8 mouse cellular contexts compared by ENCODE assay signal in genomic region chr1:135699892-135700291, GRCm38 (mm10). TPM values are rescaled to one million over a fixed set of nuclear protein-coding genes. Genes with fewer than 3 reads are reported as not detected.
DNase-seq lines count a peak whose midpoint lies in the region; ATAC-seq and TF ChIP-seq lines count a peak whose summit lies in the region.
"Had no signal": no experiment of that assay in that cellular context is flagged by ENCODE, and none has a peak within 500 bp of the region (broad histone marks: within the 10 kb centered on the region; RNA-seq: fewer than 3 reads in every experiment).

No protein-coding gene starts in this region.

- 0 out of 2 replicates have a peak, but pooled peaks cover 3% of the 10 kb centered on the region for H3K9me3 ChIP-seq in kidney, embryonic 16.5 days (ENCODE audit: low read length)
- peaks cover 7% of the 10 kb centered on the region; the same call in 1 of the 2 replicates for H3K9me3 ChIP-seq in embryonic facial prominence, embryonic 10.5 days
- no peaks in the 10 kb centered on the region for H3K9me3 ChIP-seq in hindbrain, postnatal 0 days (ENCODE audit: low read length)
- no peaks in the 10 kb centered on the region for H3K9me3 ChIP-seq in midbrain, embryonic 15.5 days

- peaks cover 27% of the 10 kb centered on the region for H3K4me1 ChIP-seq in kidney, embryonic 16.5 days (ENCODE audit: insufficient read depth, low read length)
- H3K4me1 ChIP-seq in embryonic facial prominence, embryonic 10.5 days: peaks cover 24% of the 10 kb centered on the region
- H3K4me1 ChIP-seq in hindbrain, postnatal 0 days (ENCODE audit: insufficient read depth, low read length): peaks cover 3% of the 10 kb centered on the region; the same call in 1 of the 2 replicates
- peaks cover 20% of the 10 kb centered on the region for H3K4me1 ChIP-seq in midbrain, embryonic 15.5 days

- no peak overlapping the region for H3K4me3 ChIP-seq in kidney, embryonic 16.5 days (ENCODE audit: low read length)
- H3K4me3 ChIP-seq in embryonic facial prominence, embryonic 10.5 days: peak overlapping the region; percentile 48; the same call in 1 of the 2 replicates
- H3K4me3 ChIP-seq in hindbrain, postnatal 0 days (ENCODE audit: low read length): no peak overlapping the region
- H3K4me3 ChIP-seq in midbrain, embryonic 15.5 days: no peak overlapping the region
- H3K4me3 ChIP-seq in left cerebral cortex, adult 2 months: no peak overlapping the region

- ATAC-seq in kidney, embryonic 16.5 days (ENCODE audit: low FRiP score, low TSS enrichment): no peak
- no peak for ATAC-seq in hindbrain, postnatal 0 days
- ATAC-seq in midbrain, embryonic 15.5 days (replicated peaks): no peak

- 44% methylated on average over 2 of the region's 2 CpGs for WGBS in kidney, embryonic 16.5 days
- WGBS in embryonic facial prominence, embryonic 10.5 days: 58% methylated on average over 2 of the region's 2 CpGs
- 64% methylated on average over 2 of the region's 2 CpGs for WGBS in hindbrain, postnatal 0 days
- 41% methylated on average over 2 of the region's 2 CpGs for WGBS in midbrain, embryonic 15.5 days

- H3K9ac ChIP-seq in kidney, embryonic 16.5 days (replicated peaks; ENCODE audit: low read length): peak overlapping the region; percentile 51; the same call in 1 of the 2 replicates
- peak overlapping the region; percentile 3; the same call in 1 of the 2 replicates for H3K9ac ChIP-seq in hindbrain, postnatal 0 days (replicated peaks; ENCODE audit: low read length)
- H3K9ac ChIP-seq in midbrain, embryonic 15.5 days: 0 out of 2 replicates have a peak overlapping the region, but pooled peaks have one; percentile 25

- no peaks in the 10 kb centered on the region; the same call in 1 of the 2 replicates for H3K27me3 ChIP-seq in kidney, embryonic 16.5 days (ENCODE audit: insufficient read depth, low read length)
- peaks cover 35% of the 10 kb centered on the region for H3K27me3 ChIP-seq in embryonic facial prominence, embryonic 10.5 days (replicated peaks; ENCODE audit: low read depth, poor library complexity, severe bottlenecking)
- no peaks in the 10 kb centered on the region for H3K27me3 ChIP-seq in hindbrain, postnatal 0 days (ENCODE audit: insufficient read depth, low read length)
- no peaks in the 10 kb centered on the region for H3K27me3 ChIP-seq in midbrain, embryonic 15.5 days (replicated peaks)
- H3K27me3 ChIP-seq: Patski had no signal

- no peak overlapping the region for H3K27ac ChIP-seq in kidney, embryonic 16.5 days (ENCODE audit: low read length)
- H3K27ac ChIP-seq in embryonic facial prominence, embryonic 10.5 days (replicated peaks): no peak overlapping the region
- H3K27ac ChIP-seq in hindbrain, postnatal 0 days: no peak overlapping the region
- no peak overlapping the region for H3K27ac ChIP-seq in midbrain, embryonic 15.5 days
- H3K27ac ChIP-seq in left cerebral cortex, adult 2 months: no peak overlapping the region

- intact Hi-C loops in left cerebral cortex, adult 2 months (cut with DNase I): loop anchor here (1.0 to 10.0 kb wide), 4 partner anchors 29 to 525 kb away; no protein-coding TSS in a partner anchor

- H3K36me3 ChIP-seq in kidney, embryonic 16.5 days (ENCODE audit: insufficient read depth, low read length): no peaks in the 10 kb centered on the region
- H3K36me3 ChIP-seq in embryonic facial prominence, embryonic 10.5 days (replicated peaks): no peaks in the 10 kb centered on the region
- no peaks in the 10 kb centered on the region for H3K36me3 ChIP-seq in hindbrain, postnatal 0 days (ENCODE audit: insufficient read depth, low read length)
- no peaks in the 10 kb centered on the region for H3K36me3 ChIP-seq in midbrain, embryonic 15.5 days (replicated peaks)

- TF ChIP-seq CTCF in hindbrain, postnatal 0 days (IDR thresholded peaks at IDR 0.05; ENCODE audit: low read depth): no peak
- no peak for TF ChIP-seq CTCF in left cerebral cortex, adult 2 months (IDR thresholded peaks at IDR 0.05)

- H3K4me2 ChIP-seq in kidney, embryonic 16.5 days (replicated peaks; ENCODE audit: low read depth, low read length): peak overlapping the region; percentile 71; the same call in 1 of the 2 replicates
- peak overlapping the region; percentile 59 for H3K4me2 ChIP-seq in hindbrain, postnatal 0 days (ENCODE audit: low read depth, low read length)
- peak overlapping the region; percentile 63 for H3K4me2 ChIP-seq in midbrain, embryonic 15.5 days

- no peak for DNase-seq in kidney, adult 8-10 months
- no peak for DNase-seq in embryonic facial prominence, embryonic 10.5 days (ENCODE audit: low spot score)
- DNase-seq in hindbrain, postnatal 0 days (ENCODE audit: low spot score): no peak
- no peak for DNase-seq in left cerebral cortex, adult 2 months (ENCODE audit: extremely low spot score in 1 of 2, low spot score in 2 of 2)
- no peak for DNase-seq in urinary bladder, adult 18-20 months (ENCODE audit: low spot score in 2 of 2)

RNA-seq across cellular contexts. Expression of gene Csrp1, which starts 20.0 kb away (rescaled TPM):
- polyA plus RNA-seq in kidney, embryonic 16.5 days (2015; fragmentation: Nextera tagmentation; extraction: Ambion mirVana): 141 and 157 TPM in 2 replicates
- polyA plus RNA-seq in embryonic facial prominence, embryonic 10.5 days (2016; fragmentation: Nextera tagmentation; extraction: Ambion mirVana): 47.4 and 51.9 TPM in 2 replicates
- total RNA-seq in hindbrain, postnatal 0 days (2014; rRNA removed): 93.1 and 95.2 TPM in 2 replicates
- 33.0 and 35.2 TPM in 2 replicates for polyA plus RNA-seq in hindbrain, postnatal 0 days (2015; fragmentation: Nextera tagmentation; extraction: Ambion mirVana)
- polyA plus RNA-seq in midbrain, embryonic 15.5 days (2015; fragmentation: Nextera tagmentation; extraction: Ambion mirVana): 13.9 and 14.7 TPM in 2 replicates
- 100 to 1,000 TPM; 208 to 212 TPM for total RNA-seq in left cerebral cortex, adult 2 months (2021)
